Mouse (Mus musculus) MEL (cell line): ENCODE results near the gene Safb2. TPM values are rescaled to one million over a fixed set of nuclear protein-coding genes. Genes with fewer than 3 reads are reported as not detected.

Experiments
- DNase-seq: peaks from one replicate; pipeline ENCODE4 v3.0.0; 2011; ENCODE audit warnings: low read depth, low spot score
- H3K27ac ChIP-seq: 2 replicates; pipeline ENCODE4 v1.5.1; 2012; ENCODE audit warnings: low read depth, mild to moderate bottlenecking, control low read depth, low read length, moderate library complexity; ENCODE audit not compliant: control insufficient read depth
- H3K27me3 ChIP-seq, 2 experiments: fragments of 150-350 bp in 1 of 2; sonication (generic) in 1 of 2; 2 replicates each; pipeline ENCODE4 v1.6.1; 2012; ENCODE audit warnings: low read length in 2 of 2, mild to moderate bottlenecking in 2 of 2, improper control_type of control experiment in 1 of 2, moderate library complexity in 1 of 2; ENCODE audit not compliant: insufficient read depth in 2 of 2, control insufficient read depth in 1 of 2
- H3K36me3 ChIP-seq, 2 experiments: 2 replicates each; pipeline ENCODE4 v1.6.1; 2012 to 2014; ENCODE audit warnings: low read length in 2 of 2, improper control_type of control experiment in 1 of 2, inconsistent platforms in 1 of 2, mild to moderate bottlenecking in 1 of 2; ENCODE audit not compliant: insufficient read depth in 2 of 2, control insufficient read depth in 1 of 2
- H3K4me1 ChIP-seq, 2 experiments: fragments of 150-350 bp in 1 of 2; sonication (generic) in 1 of 2; 2 replicates each; pipeline ENCODE4 v1.6.1; 2012; ENCODE audit warnings: low read length in 2 of 2, improper control_type of control experiment in 1 of 2, mild to moderate bottlenecking in 1 of 2; ENCODE audit not compliant: insufficient read depth in 2 of 2, control insufficient read depth in 1 of 2
- H3K4me3 ChIP-seq, 2 experiments: fragments of 150-350 bp in 1 of 2; sonication (generic) in 1 of 2; 2 replicates each; pipeline ENCODE4 v1.5.1; 2012; ENCODE audit warnings: low read depth in 2 of 2, low read length in 2 of 2, mild to moderate bottlenecking in 2 of 2, moderate library complexity in 2 of 2, control low read depth in 1 of 2, improper control_type of control experiment in 1 of 2; ENCODE audit not compliant: control insufficient read depth in 1 of 2, insufficient read depth in 1 of 2
- H3K79me2 ChIP-seq: 2 replicates; pipeline ENCODE4 v1.6.1; 2012; ENCODE audit warnings: mild to moderate bottlenecking, low read length, moderate library complexity; ENCODE audit not compliant: control insufficient read depth, poor library complexity, insufficient read depth
- H3K9ac ChIP-seq: 2 replicates; pipeline ENCODE4 v1.6.1; 2012; ENCODE audit warnings: low read depth, mild to moderate bottlenecking, control low read depth, low read length, moderate library complexity; ENCODE audit not compliant: control insufficient read depth, poor library complexity, severe bottlenecking
- H3K9me3 ChIP-seq: fragments of 150-350 bp; sonication (generic); replicated peaks from 2 replicates; pipeline ENCODE4 v1.6.1; 2012; ENCODE audit warnings: mild to moderate bottlenecking, low read length, improper control_type of control experiment, moderate library complexity; ENCODE audit not compliant: insufficient read depth
- BHLHE40 ChIP-seq: IDR thresholded peaks from 2 replicates; pipeline ENCODE4 v1.6.1; 2012; ENCODE audit warnings: low read depth, mild to moderate bottlenecking, inconsistent platforms, low read length, improper control_type of control experiment, borderline replicate concordance
- ELF1 ChIP-seq: IDR thresholded peaks from 2 replicates; pipeline ENCODE4 v1.6.1; 2014; ENCODE audit warnings: low read depth, mild to moderate bottlenecking, inconsistent platforms, low read length, improper control_type of control experiment, moderate library complexity
- ETS1 ChIP-seq: IDR thresholded peaks from 2 replicates; pipeline ENCODE4 v1.6.1; 2012; ENCODE audit warnings: low read depth, mild to moderate bottlenecking, inconsistent platforms, low read length, improper control_type of control experiment, moderate library complexity
- GABPA ChIP-seq: IDR thresholded peaks from 2 replicates; pipeline ENCODE4 v1.6.1; 2012; ENCODE audit warnings: low read depth, mild to moderate bottlenecking, inconsistent platforms, low read length, improper control_type of control experiment, moderate library complexity
- GATA1 ChIP-seq: IDR thresholded peaks from 2 replicates; pipeline ENCODE4 v1.6.1; 2011; ENCODE audit warnings: low read depth, low read length, improper control_type of control experiment
- HCFC1 ChIP-seq: IDR thresholded peaks from 2 replicates; pipeline ENCODE4 v1.6.1; 2012; ENCODE audit warnings: low read depth, mild to moderate bottlenecking, inconsistent platforms, low read length, improper control_type of control experiment, moderate library complexity
- JUND ChIP-seq: IDR thresholded peaks from 2 replicates; pipeline ENCODE4 v1.6.1; 2011; ENCODE audit warnings: low read depth, mild to moderate bottlenecking, improper control_type of control experiment, low read length
- KAT2A ChIP-seq: conservative IDR thresholded peaks from 2 replicates; pipeline ENCODE4 v1.6.1; 2012; ENCODE audit warnings: low read depth, low read length, improper control_type of control experiment, inconsistent platforms
- MAFK ChIP-seq: IDR thresholded peaks from 2 replicates; pipeline ENCODE4 v1.6.1; 2011; ENCODE audit warnings: low read depth, mild to moderate bottlenecking, low read length, improper control_type of control experiment, borderline replicate concordance
- MAX ChIP-seq: IDR thresholded peaks from 2 replicates; pipeline ENCODE4 v1.6.1; 2011; ENCODE audit warnings: low read length, improper control_type of control experiment
- MAZ ChIP-seq: IDR thresholded peaks from 2 replicates; pipeline ENCODE4 v1.6.1; 2012; ENCODE audit warnings: low read depth, mild to moderate bottlenecking, inconsistent platforms, low read length, improper control_type of control experiment
- MEF2A ChIP-seq: IDR thresholded peaks from 2 replicates; pipeline ENCODE4 v1.6.1; 2014; ENCODE audit warnings: low read depth, mild to moderate bottlenecking, inconsistent platforms, low read length, improper control_type of control experiment; ENCODE audit not compliant: poor library complexity, insufficient replicate concordance, severe bottlenecking; ENCODE audit errors: extremely low read depth
- MXI1 ChIP-seq: IDR thresholded peaks from 2 replicates; pipeline ENCODE4 v1.6.1; 2011; ENCODE audit warnings: mild to moderate bottlenecking, low read depth, low read length, improper control_type of control experiment
- MYC ChIP-seq: IDR thresholded peaks from 2 replicates; pipeline ENCODE4 v1.6.1; 2011; ENCODE audit warnings: low read depth, mild to moderate bottlenecking, low read length, improper control_type of control experiment, moderate library complexity
- NELFE ChIP-seq: IDR thresholded peaks from 2 replicates; pipeline ENCODE4 v1.6.1; 2011; ENCODE audit warnings: low read depth, low read length, improper control_type of control experiment
- NRF1 ChIP-seq: IDR thresholded peaks from 2 replicates; pipeline ENCODE4 v1.6.1; 2014; ENCODE audit warnings: low read depth, mild to moderate bottlenecking, inconsistent platforms, low read length, improper control_type of control experiment, moderate library complexity; ENCODE audit not compliant: poor library complexity, insufficient read depth, severe bottlenecking
- POLR2A ChIP-seq, 2 experiments: IDR thresholded peaks; 2 replicates each; pipeline ENCODE4 v1.6.1; 2011 to 2012; ENCODE audit warnings: low read length in 2 of 2, mild to moderate bottlenecking in 2 of 2, control low read depth in 1 of 2, improper control_type of control experiment in 1 of 2, low read depth in 1 of 2, moderate library complexity in 1 of 2; ENCODE audit not compliant: control insufficient read depth in 1 of 2, insufficient read depth in 1 of 2, poor library complexity in 1 of 2
- POLR2AphosphoS2 ChIP-seq: IDR thresholded peaks from 2 replicates; pipeline ENCODE4 v1.6.1; 2011; ENCODE audit warnings: low read length, improper control_type of control experiment
- RAD21 ChIP-seq: IDR thresholded peaks from 2 replicates; pipeline ENCODE4 v1.6.1; 2011; ENCODE audit warnings: mild to moderate bottlenecking, low read depth, low read length, improper control_type of control experiment
- RCOR1 ChIP-seq: IDR thresholded peaks from 2 replicates; pipeline ENCODE4 v1.6.1; 2012; ENCODE audit warnings: low read depth, mild to moderate bottlenecking, inconsistent platforms, low read length, improper control_type of control experiment
- SIN3A ChIP-seq: IDR thresholded peaks from 2 replicates; pipeline ENCODE4 v1.6.1; 2012; ENCODE audit warnings: low read length, improper control_type of control experiment, inconsistent platforms
- TAL1 ChIP-seq: IDR thresholded peaks from 2 replicates; pipeline ENCODE4 v1.6.1; 2012; ENCODE audit warnings: mild to moderate bottlenecking, inconsistent platforms, low read length, moderate library complexity, mixed read lengths
- TBP ChIP-seq: IDR thresholded peaks from 2 replicates; pipeline ENCODE4 v1.8.0; 2011; ENCODE audit warnings: low read depth, low read length, improper control_type of control experiment
- TCF12 ChIP-seq: IDR thresholded peaks from 2 replicates; pipeline ENCODE4 v1.6.1; 2014; ENCODE audit warnings: low read depth, mild to moderate bottlenecking, inconsistent platforms, low read length, improper control_type of control experiment, moderate library complexity
- USF1 ChIP-seq: IDR thresholded peaks from 2 replicates; pipeline ENCODE4 v1.6.1; 2014; ENCODE audit warnings: low read depth, mild to moderate bottlenecking, inconsistent platforms, low read length, improper control_type of control experiment, moderate library complexity
- USF2 ChIP-seq, 2 experiments: IDR thresholded peaks; 2 replicates each; pipeline ENCODE4 v1.6.1; 2011 to 2012; ENCODE audit warnings: improper control_type of control experiment in 2 of 2, low read length in 2 of 2, borderline replicate concordance in 1 of 2, inconsistent platforms in 1 of 2, low read depth in 1 of 2, mild to moderate bottlenecking in 1 of 2; ENCODE audit not compliant: insufficient read depth in 1 of 2
- ZKSCAN1 ChIP-seq: IDR thresholded peaks from 2 replicates; pipeline ENCODE4 v1.6.1; 2012; ENCODE audit warnings: low read depth, mild to moderate bottlenecking, inconsistent platforms, low read length, improper control_type of control experiment, moderate library complexity
- ZMIZ1 ChIP-seq: IDR thresholded peaks from 2 replicates; pipeline ENCODE4 v1.6.1; 2012; ENCODE audit warnings: low read depth, mild to moderate bottlenecking, inconsistent platforms, low read length, improper control_type of control experiment, moderate library complexity
- ZNF384 ChIP-seq: IDR thresholded peaks from 2 replicates; pipeline ENCODE4 v1.6.1; 2012; ENCODE audit warnings: low read depth, mild to moderate bottlenecking, inconsistent platforms, low read length, improper control_type of control experiment
- polyA plus RNA-seq, 2 experiments: library from polyadenylated mRNA; stranded (reverse) in 1 of 2; unstranded in 1 of 2; fragments of >175 nt in 1 of 2; fragments of >200 nt in 1 of 2; gene quantifications; 2 replicates each; pipeline versions ENCODE4 v1.2.1 to v1.2.4; 2012; ENCODE audit warnings: low replicate concordance in 2 of 2, low read depth in 1 of 2; ENCODE audit not compliant: insufficient read length in 2 of 2, insufficient read depth in 1 of 2, missing spikeins in 1 of 2
- total RNA-seq: library from RNA; depleted of rRNA; stranded (reverse); fragments of 300-350 nt; gene quantifications from 2 replicates; pipeline ENCODE4 v1.2.3, GENCODE M21; 2012

Safb2 gene
- total and polyA plus RNA-seq, 3 experiments: 61.6 to 741 (median 217) TPM

DNA sequence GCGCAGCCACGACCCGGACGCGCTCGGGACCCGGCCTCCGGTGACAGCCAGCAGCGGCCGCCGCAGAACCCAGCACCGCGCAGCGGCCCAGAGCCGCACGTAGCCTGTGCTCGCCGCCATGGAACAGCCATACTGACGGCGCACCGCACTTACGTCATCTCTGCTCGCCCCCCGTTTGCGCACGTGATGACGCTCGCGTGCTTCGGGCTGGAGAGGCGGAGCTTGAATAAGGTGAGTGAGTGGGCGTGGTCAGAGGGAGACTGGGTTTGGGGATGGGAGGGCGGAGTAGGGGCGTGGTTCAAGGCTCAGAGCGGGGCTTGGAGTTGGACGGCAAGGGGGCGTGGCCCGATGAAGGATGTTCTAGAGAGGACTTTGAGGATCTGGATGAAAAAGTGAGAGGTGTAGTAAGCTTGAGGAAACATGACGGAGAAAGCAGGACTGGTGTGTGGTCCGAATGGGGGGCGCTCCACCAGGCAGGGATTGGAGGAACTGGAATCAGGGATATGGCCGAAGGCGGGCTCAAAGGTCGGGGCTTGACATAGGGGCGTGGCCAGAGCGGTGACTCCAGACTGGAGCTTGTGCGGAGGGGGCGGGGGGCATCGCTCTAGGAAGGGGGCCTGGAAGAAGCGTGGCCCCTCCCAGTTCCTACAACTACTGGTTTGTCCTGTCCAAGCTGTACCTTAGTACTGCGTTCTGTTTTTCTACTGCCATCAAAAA is 42.5 kb upstream of the Safb2 start, which contains the start of gene Lonp1:
Gene Lonp1 (minus strand): TSS at position 134 of the 717 bp plus-strand sequence.
- no peaks in the 10 kb centered on the region for H3K27me3 ChIP-seq

DNA sequence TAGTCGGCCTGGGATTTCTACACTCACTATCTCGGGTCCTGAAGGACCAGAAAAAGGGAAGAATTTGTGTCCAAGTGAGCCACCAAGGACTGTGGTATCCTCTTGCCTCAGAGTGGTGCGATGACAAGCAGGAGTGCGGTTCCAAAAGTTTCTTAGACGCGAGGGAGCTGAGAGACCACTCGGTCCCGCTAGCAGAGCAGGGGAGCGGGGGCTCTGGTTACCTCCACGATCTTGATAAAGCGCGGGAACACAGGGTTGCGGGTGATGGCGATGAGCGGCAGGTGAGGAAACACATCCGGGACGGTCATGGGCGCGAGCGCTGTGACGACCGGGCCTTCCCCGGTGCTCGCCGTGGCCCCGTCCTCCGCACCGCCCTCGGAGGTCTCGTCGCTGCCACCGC is 41.9 kb upstream of the Safb2 start:
- TF ChIP-seq ZNF384: no peak
- no peak for TF ChIP-seq KAT2A
- peak in 1 of 2 experiments; percentile 36; a peak in 1 of 4 replicates for TF ChIP-seq POLR2A (IDR thresholded peaks at IDR 0.05; ENCODE audit: control insufficient read depth in 1 of 2, insufficient read depth in 1 of 2, low read depth in 1 of 2, low read length in 2 of 2, poor library complexity in 1 of 2)
- TF ChIP-seq ZMIZ1: no peak
- TF ChIP-seq GATA1: peak; percentile 22; the same call in 1 of the 2 replicates
- TF ChIP-seq ZKSCAN1: no peak
- Histone ChIP-seq H3K27me3 (no peaks in the 10 kb centered on the region), H3K27ac (peak overlapping the region; percentile 96)

More for the DNA sequence above, 42.5 kb upstream of the Safb2 start, which contains the start of gene Lonp1:
- Histone ChIP-seq H3K9me3 (no peaks in the 10 kb centered on the region), H3K27ac (peak within 1 kb of the TSS; percentile 96)
- peak; percentile 99 for DNase-seq
- TF ChIP-seq MAZ (peak; percentile 85), HCFC1 (peak; percentile 95), KAT2A (peak; percentile 69; the same call in 1 of the 2 replicates), SIN3A (peak; percentile 96), TAL1 (no peak), ZMIZ1 (peak; percentile 58; the same call in 1 of the 2 replicates), USF1 (peak; percentile 97), MYC (peak; percentile 92), TBP (peak; percentile 55; the same call in 1 of the 2 replicates), JUND (no peak), MAFK (no peak), TCF12 (peak; percentile 80), POLR2A (IDR thresholded peaks at IDR 0.05; ENCODE audit: control insufficient read depth in 1 of 2, insufficient read depth in 1 of 2, low read depth in 1 of 2, low read length in 2 of 2, poor library complexity in 1 of 2) (peak; percentile 67 to 86), GABPA (no peak), MEF2A (0 out of 2 replicates have a peak, but pooled peaks have one; percentile 15), ETS1 (peak; percentile 85), MAX (peak; percentile 95), POLR2AphosphoS2 (peak; percentile 38; the same call in 1 of the 2 replicates), RCOR1 (no peak), RAD21 (no peak), NELFE (peak; percentile 86), ZKSCAN1 (no peak), BHLHE40 (peak; percentile 99), NRF1 (peak; percentile 57), ELF1 (peak; percentile 56; the same call in 1 of the 2 replicates), MXI1 (peak; percentile 97), USF2 (IDR thresholded peaks at IDR 0.05; ENCODE audit: borderline replicate concordance in 1 of 2, insufficient read depth in 1 of 2, low read depth in 1 of 2, low read length in 2 of 2) (peak; percentile 45 to 84; a peak in 3 of 4 replicates)
- TF ChIP-seq, all 39 proteins: peak for 20
- peaks cover 40% of the 10 kb centered on the region for H3K79me2 ChIP-seq
- H3K4me3 ChIP-seq: peak within 1 kb of the TSS; percentile 92 to 99
- H3K36me3 ChIP-seq: peaks cover 19 to 26% of the 10 kb centered on the region in 2 experiments
- peaks cover 10 to 37% of the 10 kb centered on the region in 2 experiments; a peak in 3 of 4 replicates for H3K4me1 ChIP-seq
- peak within 1 kb of the TSS; percentile 95 for H3K9ac ChIP-seq

More for the DNA sequence above, 41.9 kb upstream of the Safb2 start:
- Histone ChIP-seq H3K4me3 (peak overlapping the region; percentile 92 to 99), H3K36me3 (peaks cover 19 to 26% of the 10 kb centered on the region in 2 experiments), H3K9ac (peak overlapping the region; percentile 95), H3K4me1 (peaks cover 10 to 37% of the 10 kb centered on the region in 2 experiments; a peak in 3 of 4 replicates), H3K79me2 (peaks cover 40% of the 10 kb centered on the region), H3K9me3 (no peaks in the 10 kb centered on the region)
- peak; percentile 66 for DNase-seq
